Mouse (Mus musculus) stomach, postnatal 0 days (tissue): ENCODE measurements around the gene Ankdd1b.

Experiments
- CTCF ChIP-seq: IDR thresholded peaks from 2 replicates; pipeline ENCODE4 v1.5.1; 2016; ENCODE audit warnings: antibody characterized with exemption, low read depth, mild to moderate bottlenecking, moderate library complexity
- EP300 ChIP-seq: optimal IDR thresholded peaks from 2 replicates; pipeline ENCODE3; 2016; ENCODE audit warnings: antibody characterized with exemption

GRCm38 (mm10) chr13:96436921-96437320 lies 34.1 kb downstream of the Ankdd1b start:
- TF ChIP-seq EP300 = no peak
- TF ChIP-seq CTCF = no peak
